Mouse (Mus musculus): ENCODE measurements around the gene Arv1.

DNA sequence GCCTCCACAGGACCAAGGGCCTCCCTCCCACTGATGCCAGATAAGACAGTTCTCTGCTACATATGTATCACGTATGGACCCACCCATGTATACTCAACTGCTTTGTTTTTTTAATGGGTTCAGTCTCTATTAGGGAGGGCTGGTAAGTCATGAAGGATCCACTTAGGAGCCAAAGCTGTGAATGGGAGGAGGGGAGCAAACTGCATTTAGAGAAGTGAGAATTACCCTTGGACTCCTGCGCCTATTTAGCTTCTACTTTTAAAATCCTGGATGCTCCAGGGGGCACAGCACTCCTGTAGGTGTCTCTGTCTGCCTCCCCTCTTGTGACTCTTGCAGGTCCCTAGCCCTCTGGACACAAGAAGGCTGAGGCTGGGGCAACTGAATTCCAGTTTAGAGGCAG lies 34.2 kb downstream of the Arv1 start:
- TF ChIP-seq TAL1 (conservative IDR thresholded peaks at IDR 0.05; ENCODE audit: low read depth, low read length) (no peak), CTCF (IDR thresholded peaks at IDR 0.05; ENCODE audit: low read depth, low read length) (no peak), POLR2AphosphoS5 (IDR thresholded peaks at IDR 0.05; ENCODE audit: insufficient replicate concordance, low read depth, low read length) (no peak), GATA2 (IDR thresholded peaks at IDR 0.05; ENCODE audit: borderline replicate concordance, low read depth, low read length) (no peak)
